ENCODE assay signal across 25 mouse cellular contexts in the genomic region with DNA sequence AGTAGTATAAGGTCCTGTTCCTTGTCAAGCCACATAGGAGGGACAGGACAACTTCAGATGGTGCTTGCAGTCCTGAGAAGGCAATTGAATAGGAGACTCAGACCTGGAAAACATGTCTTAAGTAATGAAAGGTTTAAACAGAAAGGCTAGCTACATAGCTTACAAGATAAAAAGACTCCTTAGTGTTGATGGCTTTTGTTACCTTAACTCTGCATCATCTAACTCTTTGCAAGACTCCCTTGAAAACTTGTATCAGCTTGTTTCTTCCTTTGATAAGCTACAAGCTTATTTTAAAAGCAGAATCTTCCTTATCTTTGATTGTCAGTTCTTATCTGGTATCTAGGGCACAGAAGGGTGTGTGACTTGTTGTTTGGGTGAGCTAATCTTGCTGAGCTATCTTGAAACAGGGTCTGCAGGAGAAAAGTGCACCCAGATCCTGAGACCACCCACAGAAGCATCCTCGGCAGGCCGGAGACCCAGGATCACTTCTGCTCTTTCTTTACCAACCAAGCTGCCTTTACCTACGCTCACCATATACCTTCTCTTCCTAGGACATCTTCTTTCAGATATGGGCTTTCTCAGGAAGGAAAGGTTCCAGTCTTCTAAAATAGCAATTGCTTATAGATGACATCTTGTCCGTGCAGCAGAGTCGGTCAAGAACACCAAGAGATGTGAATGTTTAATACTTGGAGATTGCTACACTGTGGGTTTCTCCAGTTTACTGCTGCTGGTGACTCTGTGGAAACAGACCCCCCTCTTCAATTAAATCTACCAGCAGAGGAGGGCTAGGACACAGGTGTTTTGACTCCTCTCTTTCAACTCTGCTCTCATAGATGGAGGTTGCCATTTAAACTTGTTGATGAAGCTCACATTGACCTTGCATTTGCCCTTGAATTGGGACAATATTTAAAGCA. TPM values are rescaled to one million over a fixed set of nuclear protein-coding genes. Genes with fewer than 3 reads are reported as not detected.
DNase-seq lines count a peak whose midpoint lies in the region; ATAC-seq and TF ChIP-seq lines count a peak whose summit lies in the region.
"Had no signal": no experiment of that assay in that cellular context is flagged by ENCODE, and none has a peak within 500 bp of the region (broad histone marks: within the 10 kb centered on the region; RNA-seq: fewer than 3 reads in every experiment).

No protein-coding gene starts in this region.

- H3K4me3 ChIP-seq in forebrain, embryonic 11.5 days (ENCODE audit: low read depth, low read length) = no peak overlapping the region
- no peak overlapping the region for H3K4me3 ChIP-seq in forebrain, embryonic 15.5 days
- H3K4me3 ChIP-seq in spleen, adult 2 months (ENCODE audit: extremely low read depth, insufficient read depth, insufficient read length) = no peak overlapping the region
- no peak overlapping the region for H3K4me3 ChIP-seq in CH12.LX (replicated peaks in 1 of 3; ENCODE audit: low read depth in 2 of 3, low read length in 2 of 3, poor library complexity in 1 of 3)
- H3K4me3 ChIP-seq: embryonic facial prominence, embryonic 13.5 days; forebrain, embryonic 10.5 days; heart, embryonic 15.5 days; hindbrain, embryonic 13.5 days; limb, embryonic 13.5 days; liver, embryonic 12.5 days; neural tube, embryonic 12.5 days had no signal

- no peaks in the 10 kb centered on the region for H3K9me3 ChIP-seq in forebrain, embryonic 11.5 days (ENCODE audit: control insufficient read depth, low read length)
- no peaks in the 10 kb centered on the region for H3K9me3 ChIP-seq in forebrain, embryonic 15.5 days
- no peaks in the 10 kb centered on the region for H3K9me3 ChIP-seq in CH12.LX (replicated peaks; ENCODE audit: low read length)
- H3K9me3 ChIP-seq: embryonic facial prominence, embryonic 13.5 days; forebrain, embryonic 10.5 days; heart, embryonic 15.5 days; hindbrain, embryonic 13.5 days; limb, embryonic 13.5 days; liver, embryonic 12.5 days; neural tube, embryonic 12.5 days had no signal

- no peaks in the 10 kb centered on the region for H3K79me2 ChIP-seq in CH12.LX (replicated peaks; ENCODE audit: control insufficient read depth, extremely low read depth, insufficient read depth, poor library complexity, severe bottlenecking)

- TF ChIP-seq EP300 in CH12.LX (IDR thresholded peaks at IDR 0.05; ENCODE audit: low read length) = no peak

- DNase-seq in forebrain, embryonic 11.5 days (ENCODE audit: low spot score) = peak; percentile 9
- DNase-seq in spleen, adult 2 months (ENCODE audit: low read depth in 1 of 2, low spot score in 2 of 2) = no peak
- DNase-seq in spleen, adult 12 weeks (ENCODE audit: low spot score) = no peak
- DNase-seq in CH12.LX (ENCODE audit: extremely low read depth) = no peak
- peak; percentile 42 for DNase-seq in thymus, postnatal 14 days
- DNase-seq in adrenal gland, adult (ENCODE audit: inconsistent age in 2 of 2, low spot score in 1 of 2) = no peak
- DNase-seq in kidney, adult 8-10 months = no peak
- DNase-seq: adrenal gland, postnatal 25 days; cerebellum, adult 18-20 months; forebrain, postnatal 0 days; heart, postnatal 4 days; kidney, postnatal 14 days; layer of hippocampus, adult 9-11 months; right cerebral cortex, adult 18-20 months had no signal

- H3K9ac ChIP-seq in forebrain, embryonic 11.5 days (ENCODE audit: low read length) = no peak overlapping the region
- no peak overlapping the region for H3K9ac ChIP-seq in forebrain, embryonic 15.5 days (replicated peaks)
- H3K9ac ChIP-seq in CH12.LX (ENCODE audit: insufficient read depth, low read depth) = peak overlapping the region; percentile 6; the same call in 1 of the 2 replicates
- H3K9ac ChIP-seq: embryonic facial prominence, embryonic 13.5 days; forebrain, postnatal 0 days; heart, embryonic 15.5 days; hindbrain, embryonic 13.5 days; limb, embryonic 13.5 days; liver, embryonic 12.5 days; neural tube, embryonic 12.5 days had no signal

- no peak for ATAC-seq in forebrain, embryonic 11.5 days (replicated peaks; ENCODE audit: low FRiP score)
- ATAC-seq in forebrain, embryonic 15.5 days (replicated peaks) = no peak
- ATAC-seq: intestine, postnatal 0 days; liver, embryonic 12.5 days; midbrain, embryonic 16.5 days; Patski had no signal

- TF ChIP-seq CTCF in spleen, adult 2 months (IDR thresholded peaks at IDR 0.05; ENCODE audit: extremely low read depth, insufficient read depth, insufficient read length, insufficient replicate concordance) = no peak
- TF ChIP-seq CTCF in CH12.LX (conservative IDR thresholded peaks at IDR 0.05 in 1 of 2, IDR thresholded peaks at IDR 0.05 in 1 of 2; ENCODE audit: low read depth in 2 of 2, low read length in 2 of 2) = no peak

- TF ChIP-seq POLR2A in spleen, adult 2 months (IDR thresholded peaks at IDR 0.05; ENCODE audit: low read depth, low read length) = no peak
- TF ChIP-seq POLR2A in CH12.LX (IDR thresholded peaks at IDR 0.05; ENCODE audit: low read depth, low read length) = no peak

- no peak overlapping the region for H3K4me2 ChIP-seq in forebrain, embryonic 11.5 days (ENCODE audit: low read depth, low read length, severe bottlenecking)
- no peak overlapping the region for H3K4me2 ChIP-seq in forebrain, embryonic 15.5 days (replicated peaks)
- no peak overlapping the region for H3K4me2 ChIP-seq in CH12.LX (ENCODE audit: insufficient read depth, low read depth, poor library complexity, severe bottlenecking)
- H3K4me2 ChIP-seq: embryonic facial prominence, embryonic 13.5 days; heart, embryonic 15.5 days; hindbrain, embryonic 13.5 days; limb, embryonic 13.5 days; liver, embryonic 12.5 days; neural tube, embryonic 12.5 days had no signal

- H3K27me3 ChIP-seq in forebrain, embryonic 11.5 days (ENCODE audit: control insufficient read depth, insufficient read depth, low read length) = 0 out of 2 replicates have a peak, but pooled peaks cover 2% of the 10 kb centered on the region
- H3K27me3 ChIP-seq in forebrain, embryonic 15.5 days = 0 out of 2 replicates have a peak, but pooled peaks cover 3% of the 10 kb centered on the region
- H3K27me3 ChIP-seq in spleen, adult 2 months (ENCODE audit: control insufficient read depth, insufficient read depth, low read length) = no peaks in the 10 kb centered on the region
- no peaks in the 10 kb centered on the region for H3K27me3 ChIP-seq in CH12.LX (replicated peaks)
- H3K27me3 ChIP-seq: embryonic facial prominence, embryonic 13.5 days; heart, embryonic 15.5 days; neural tube, embryonic 12.5 days; Patski had no signal

- dilution Hi-C loops in CH12.LX (cut with MboI; ENCODE audit: extremely low pct_ligation_motif_present, extremely low pct_unique_long_range_greater_than_20kb, low sequenced_read_pairs) = no loop called here

- H3K36me3 ChIP-seq in forebrain, embryonic 11.5 days (ENCODE audit: control insufficient read depth, insufficient read depth, low read length) = no peaks in the 10 kb centered on the region
- no peaks in the 10 kb centered on the region for H3K36me3 ChIP-seq in forebrain, embryonic 15.5 days
- H3K36me3 ChIP-seq in spleen, adult 2 months (ENCODE audit: control insufficient read depth, insufficient read depth, low read length) = no peaks in the 10 kb centered on the region
- H3K36me3 ChIP-seq in CH12.LX (replicated peaks in 1 of 2; ENCODE audit: control insufficient read depth in 1 of 2, insufficient read depth in 1 of 2, low read length in 1 of 2) = no peaks in the 10 kb centered on the region
- H3K36me3 ChIP-seq: embryonic facial prominence, embryonic 13.5 days; forebrain, embryonic 10.5 days; heart, embryonic 15.5 days; hindbrain, embryonic 13.5 days; limb, embryonic 13.5 days; liver, embryonic 12.5 days; neural tube, embryonic 12.5 days had no signal

- no peak overlapping the region for H3K27ac ChIP-seq in forebrain, embryonic 11.5 days (ENCODE audit: low read depth, low read length)
- no peak overlapping the region for H3K27ac ChIP-seq in forebrain, embryonic 15.5 days (replicated peaks)
- H3K27ac ChIP-seq in spleen, adult 2 months (ENCODE audit: insufficient read depth, low read length) = peak overlapping the region; percentile 86
- H3K27ac ChIP-seq in CH12.LX (ENCODE audit: insufficient read depth, low read depth) = no peak overlapping the region
- H3K27ac ChIP-seq: embryonic facial prominence, embryonic 13.5 days; forebrain, embryonic 10.5 days; heart, embryonic 15.5 days; hindbrain, embryonic 13.5 days; limb, embryonic 13.5 days; liver, embryonic 12.5 days; neural tube, embryonic 12.5 days had no signal

- in situ Hi-C loops in CH12.LX (cut with MboI; ENCODE audit: low pct_ligation_motif_present, low pct_unique_long_range_greater_than_20kb, low sequenced_read_pairs) = loop anchor here (5.0 to 10.0 kb wide), 2 partner anchors 36 to 78 kb away; no protein-coding TSS in a partner anchor

- 88% methylated on average over 5 of the region's 5 CpGs for WGBS in forebrain, embryonic 11.5 days
- 90% methylated on average over 5 of the region's 5 CpGs for WGBS in forebrain, embryonic 15.5 days
- WGBS in spleen, adult 2 months = 73% methylated on average over 5 of the region's 5 CpGs

- H3K4me1 ChIP-seq in forebrain, embryonic 11.5 days (replicated peaks; ENCODE audit: control insufficient read depth, insufficient read depth, low read length) = no peaks in the 10 kb centered on the region
- no peaks in the 10 kb centered on the region for H3K4me1 ChIP-seq in forebrain, embryonic 15.5 days
- peaks cover 40% of the 10 kb centered on the region for H3K4me1 ChIP-seq in spleen, adult 2 months (ENCODE audit: control insufficient read depth, insufficient read depth, insufficient read length)
- peaks cover 32 to 62% of the 10 kb centered on the region in 2 experiments for H3K4me1 ChIP-seq in CH12.LX (ENCODE audit: control insufficient read depth in 1 of 2, insufficient read depth in 2 of 2)
- H3K4me1 ChIP-seq: neural tube, embryonic 12.5 days had no signal

- no peak for TF ChIP-seq RAD21 in CH12.LX (IDR thresholded peaks at IDR 0.05; ENCODE audit: low read depth, low read length)

TF ChIP-seq in CH12.LX, 34 proteins besides CTCF, POLR2A, EP300 and RAD21:
- TF ChIP-seq MXI1 (IDR thresholded peaks at IDR 0.05; ENCODE audit: low read depth, low read length) = no peak
- no peak for TF ChIP-seq POLR2AphosphoS2 (IDR thresholded peaks at IDR 0.05; ENCODE audit: low read depth, low read length)
- no peak for TF ChIP-seq GABPA (IDR thresholded peaks at IDR 0.05; ENCODE audit: insufficient replicate concordance, low read depth, low read length)
- TF ChIP-seq BHLHE40 (IDR thresholded peaks at IDR 0.05; ENCODE audit: low read depth, low read length) = no peak

RNA-seq across cellular contexts. Expression of gene Ets1, which starts 19.2 kb away (rescaled TPM):
- polyA plus RNA-seq in forebrain, embryonic 11.5 days (2014; fragmentation: Nextera tagmentation; extraction: Ambion mirVana) = 18.4 and 22.6 TPM in 2 replicates
- 18.9 and 20.3 TPM in 2 replicates for polyA plus RNA-seq in forebrain, embryonic 15.5 days (2015; fragmentation: Nextera tagmentation; extraction: Ambion mirVana)
- 115 and 129 TPM in 2 replicates for polyA plus RNA-seq in spleen, adult 2 months (2012; rRNA removed)
- total RNA-seq in CH12.LX (2012; rRNA removed) = 9.5 and 10.0 TPM in 2 replicates
- 23.5 and 23.7 TPM in 2 replicates for total RNA-seq in CH12.LX (2014; rRNA removed)
- 17.8 and 19.8 TPM in 2 replicates for polyA plus RNA-seq in CH12.LX (2012; ENCODE audit: insufficient read length, low read depth)

Comparison
In these comparisons a context has a peak if more than half of its experiments do, and no peak if none do; other contexts are left out.
1. DNase-seq: peak in forebrain, embryonic 11.5 days (single experiment) and thymus, postnatal 14 days (single experiment); none in spleen, adult 2 months (0 of 2), spleen, adult 12 weeks (single experiment), CH12.LX (single experiment), adrenal gland, adult (0 of 2) and kidney, adult 8-10 months (0 of 2).